ENCODE assay signal across 12 mouse cellular contexts in the genomic region with DNA sequence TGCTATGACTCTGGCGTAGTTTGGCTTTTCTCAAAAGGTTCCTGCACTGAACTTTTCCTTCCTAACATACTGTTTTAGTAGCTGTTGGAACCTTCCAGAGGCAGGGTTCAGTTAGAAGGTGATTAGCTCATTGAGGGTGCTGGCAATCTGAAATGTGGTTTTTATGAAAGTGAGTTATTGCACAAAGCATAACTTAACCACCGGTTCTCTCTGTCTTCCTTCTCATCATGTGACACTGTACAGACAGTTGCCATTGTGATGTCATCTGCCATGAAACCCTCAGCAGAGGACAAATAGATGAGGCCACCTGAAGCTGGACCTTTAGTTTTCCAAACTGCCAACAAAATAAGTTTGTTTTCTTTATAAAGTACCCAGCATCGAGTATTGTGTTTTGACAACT. TPM values are rescaled to one million over a fixed set of nuclear protein-coding genes. Genes with fewer than 3 reads are reported as not detected.
"Had no signal": no experiment of that assay in that cellular context is flagged by ENCODE, and none has a peak within 500 bp of the region (broad histone marks: within the 10 kb centered on the region; RNA-seq: fewer than 3 reads in every experiment).

No protein-coding gene starts in this region.

- DNase-seq: right cerebral cortex, adult 18-20 months; right cerebral cortex, postnatal 14 days; right cerebral cortex, postnatal 25 days; right cerebral cortex, postnatal 4 days; spleen, adult 18-20 months; thymus, adult 18-20 months; thymus, adult 2 months; thymus, postnatal 14 days; thymus, postnatal 25 days; thymus, postnatal 36 days; thymus, postnatal 4 days had no signal

RNA-seq across cellular contexts. Expression of a gene that starts 7.9 kb away (rescaled TPM):
- total RNA-seq: neutrophil, adult 5-6 weeks had no signal
